Mouse (Mus musculus): ENCODE results near the gene Cdr2l.
A peak's percentile ranks its signal among the peaks of the same experiment; 100 is the strongest.
"Not testable (repeated sequence)": the region's sequence is repeated elsewhere in the genome, so short reads cannot be mapped to it uniquely, and the experiment has no call there.

Gene Cdr2l

GRCm38 (mm10) chr11:115371354-115371753 is 10.4 kb upstream of the Cdr2l start:
- no peak for DNase-seq (ENCODE audit: low spot score in 2 of 2)

GRCm38 (mm10) chr11:115372015-115372414 is 9.7 kb upstream of the Cdr2l start:
- no peak for DNase-seq (ENCODE audit: low spot score in 2 of 2)

DNA sequence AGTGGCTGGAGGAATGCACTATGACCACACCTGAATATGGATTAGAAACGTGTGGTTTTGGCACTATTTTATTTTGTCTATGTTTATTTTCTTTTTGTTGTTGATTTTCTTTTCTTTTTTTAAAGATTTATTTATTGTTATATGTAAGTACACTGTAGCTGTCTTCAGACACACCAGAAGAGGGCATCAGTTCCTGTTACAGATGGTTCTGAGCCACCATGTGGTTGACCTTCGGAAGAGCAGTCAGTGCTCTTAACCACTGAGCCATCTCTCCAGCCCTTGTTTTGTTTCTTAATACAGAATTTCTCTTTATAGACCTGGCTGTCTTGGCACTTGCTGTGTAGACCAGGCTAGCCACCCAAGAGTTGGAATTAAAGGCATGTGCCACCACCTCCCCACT is 9.0 kb upstream of the Cdr2l start:
- DNase-seq (ENCODE audit: low spot score in 2 of 2) = no peak

- peak in 1 of 2 experiments; percentile 68 for DNase-seq (ENCODE audit: low spot score in 2 of 2)
These were observed 7.7 kb upstream of the Cdr2l start for GRCm38 (mm10) chr11:115373805-115374694.

DNA sequence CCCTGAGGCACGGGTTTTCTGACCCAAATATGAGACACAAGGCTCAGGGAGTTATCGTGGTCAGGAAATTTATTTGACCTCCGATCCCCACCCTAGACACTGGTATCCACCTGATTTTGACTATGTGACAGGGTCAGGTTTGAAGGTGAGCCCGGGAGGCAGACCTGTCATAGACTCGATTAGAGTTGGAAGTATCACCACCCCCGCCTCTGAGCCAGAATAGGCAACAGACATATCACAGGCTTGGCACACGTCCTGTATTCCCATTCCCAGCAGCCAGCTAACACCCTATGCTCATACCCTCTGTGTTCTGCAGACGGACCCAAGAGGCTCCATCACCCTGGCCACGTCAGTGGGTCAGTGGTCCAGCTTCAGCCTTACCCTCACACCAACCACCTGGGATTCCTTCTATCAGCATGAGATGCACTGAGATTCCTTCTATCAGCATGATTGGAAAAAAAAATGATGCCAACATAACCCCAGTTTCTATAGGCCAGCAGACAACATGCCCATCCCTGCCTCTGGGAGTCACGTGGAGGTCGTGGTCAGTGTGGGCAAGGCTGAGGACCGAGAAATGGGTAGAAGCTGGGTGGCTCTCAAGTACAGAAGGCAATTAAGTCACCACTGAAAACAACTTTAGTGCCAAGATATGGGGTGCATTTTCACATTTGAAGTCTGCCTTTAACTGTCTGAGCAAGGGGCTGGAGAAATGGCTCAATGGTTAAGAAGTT is 6.9 kb upstream of the Cdr2l start:
- no peak for DNase-seq (ENCODE audit: low spot score in 2 of 2)

DNA sequence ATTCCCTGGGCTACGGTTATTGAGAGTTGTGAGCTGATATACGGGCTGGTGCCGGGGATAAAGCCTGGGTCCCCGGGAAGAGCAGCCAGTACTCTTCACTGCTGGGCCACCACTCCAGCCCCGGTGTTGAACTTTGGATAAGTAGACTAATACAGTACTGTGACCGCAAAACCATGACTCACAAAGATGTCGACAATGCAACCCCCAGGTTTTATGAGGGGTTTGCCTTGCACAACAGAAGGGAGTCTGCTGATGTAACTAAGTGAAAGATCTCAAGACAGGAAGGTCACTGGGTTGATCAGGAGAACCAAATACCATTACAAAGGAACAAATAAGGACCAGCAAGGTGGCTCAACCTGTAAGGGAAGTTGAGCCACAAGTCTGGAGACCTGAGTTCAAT is 5.0 kb upstream of the Cdr2l start:
- DNase-seq (ENCODE audit: low spot score in 2 of 2) = no peak

DNA sequence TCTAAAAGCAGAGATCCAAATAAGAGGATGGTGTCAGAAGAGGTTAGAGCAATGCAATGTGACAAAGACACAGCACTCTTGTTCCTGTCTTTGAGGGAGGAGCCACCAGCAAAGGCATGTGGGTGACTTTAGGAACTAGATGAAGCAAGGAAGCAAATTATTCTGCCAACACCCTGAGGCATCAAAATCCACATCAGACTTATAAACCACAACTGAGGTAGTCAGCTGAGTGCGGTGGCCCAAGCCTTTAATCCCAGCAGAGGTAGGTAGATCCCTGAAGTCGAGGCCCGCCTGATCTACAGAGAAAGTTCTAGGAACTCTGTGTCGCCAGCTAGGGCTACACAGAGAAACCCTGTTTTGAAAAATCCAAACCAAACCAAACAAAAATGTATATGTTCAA is 4.5 kb upstream of the Cdr2l start:
- no peak for DNase-seq (ENCODE audit: low spot score in 2 of 2)

- no peak for DNase-seq (ENCODE audit: low spot score in 2 of 2)
These were observed 3.9 kb upstream of the Cdr2l start for GRCm38 (mm10) chr11:115377854-115378253.

GRCm38 (mm10) chr11:115381276-115381675 is 440 bp upstream of the Cdr2l start:
- DNase-seq (ENCODE audit: low spot score in 2 of 2) = no peak

GRCm38 (mm10) chr11:115382891-115383290 is 1.2 kb downstream of the Cdr2l start:
- no peak for DNase-seq (ENCODE audit: low spot score in 2 of 2)

GRCm38 (mm10) chr11:115383701-115384474 is 2.2 kb downstream of the Cdr2l start:
- no peak for DNase-seq (ENCODE audit: low spot score in 2 of 2)

- no peak for DNase-seq (ENCODE audit: low spot score in 2 of 2)
These were observed 2.9 kb downstream of the Cdr2l start for GRCm38 (mm10) chr11:115384587-115384986.

GRCm38 (mm10) chr11:115386859-115387258 is 5.1 kb downstream of the Cdr2l start:
- DNase-seq (ENCODE audit: low spot score in 2 of 2) = not testable (repeated sequence)

DNA sequence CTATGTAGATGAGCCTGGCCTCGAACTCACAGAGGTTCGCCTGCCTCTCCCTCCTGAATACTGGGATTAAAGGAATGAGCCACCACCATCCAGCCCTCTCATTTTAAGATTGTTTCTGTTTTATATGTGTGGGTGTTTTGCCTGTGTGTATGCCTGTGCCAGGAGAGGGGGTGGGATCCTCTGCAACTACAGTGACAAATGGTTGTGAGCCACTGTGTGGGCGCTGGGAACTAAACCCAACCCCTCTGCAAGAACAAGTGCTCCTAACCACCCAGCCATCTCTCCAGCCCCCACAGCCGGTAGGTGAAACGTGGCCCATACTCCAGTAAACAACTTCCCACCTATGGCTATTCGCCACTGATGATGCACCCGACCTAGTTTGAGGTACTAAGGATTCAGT is 9.6 kb downstream of the Cdr2l start:
- DNase-seq (ENCODE audit: low spot score in 2 of 2) = no peak

- DNase-seq (ENCODE audit: low spot score in 2 of 2) = no peak
These were observed 12.1 kb downstream of the Cdr2l start for GRCm38 (mm10) chr11:115393721-115394325.

- DNase-seq (ENCODE audit: low spot score in 2 of 2) = no peak
These were observed 16.4 kb downstream of the Cdr2l start for GRCm38 (mm10) chr11:115398085-115398484.

- no peak for DNase-seq (ENCODE audit: low spot score in 2 of 2)
These were observed 18.4 kb downstream of the Cdr2l start for GRCm38 (mm10) chr11:115400126-115400525.

DNA sequence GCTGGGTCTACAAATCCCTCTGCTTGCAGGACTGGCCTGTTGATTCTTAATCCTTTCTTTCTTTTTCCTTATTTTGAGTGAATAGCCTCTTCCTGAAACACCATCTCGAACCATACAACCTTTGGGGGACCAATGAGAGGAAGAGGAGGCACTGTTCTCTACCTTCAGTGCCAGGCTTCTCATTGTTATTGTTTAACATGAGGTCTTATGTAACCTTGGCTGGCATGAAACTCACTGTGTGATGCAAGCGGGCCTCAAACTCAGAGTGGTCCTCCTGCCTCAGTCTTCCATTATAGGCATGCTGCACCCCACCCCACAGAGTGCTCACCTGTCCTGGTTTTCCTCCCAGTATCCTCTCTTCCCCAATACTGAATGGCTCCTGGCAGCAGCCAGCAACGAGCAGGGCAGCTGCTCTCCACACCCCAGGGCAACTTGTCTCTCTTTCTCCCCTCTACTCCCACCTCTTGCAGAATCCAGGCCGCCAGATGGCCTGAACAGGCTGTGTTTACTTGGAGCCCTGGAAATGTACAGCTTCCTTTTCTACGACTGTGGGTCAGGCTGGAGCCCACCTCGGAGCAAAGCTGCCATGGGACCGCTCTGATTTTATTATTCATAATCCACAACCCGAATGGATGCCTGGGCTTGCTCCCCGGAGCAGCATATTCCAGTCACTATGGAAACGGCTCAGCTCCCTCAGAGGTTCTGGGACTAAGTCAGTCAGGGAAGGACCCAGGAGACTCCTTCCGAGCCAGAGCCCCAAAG is 19.1 kb downstream of the Cdr2l start:
- no peak for DNase-seq (ENCODE audit: low spot score in 2 of 2)

GRCm38 (mm10) chr11:115403338-115404124 is 21.8 kb downstream of the Cdr2l start, which contains the start of gene Mrpl58:
Gene Mrpl58, plus strand, starts transcription at chr11:115403752.
- peak; percentile 74 to 94 for DNase-seq (ENCODE audit: low spot score in 2 of 2)

GRCm38 (mm10) chr11:115405723-115406122 is 24.0 kb downstream of the Cdr2l start:
- no peak for DNase-seq (ENCODE audit: low spot score in 2 of 2)
